Mouse (Mus musculus) embryonic facial prominence, embryonic 15.5 days (tissue): ENCODE data around the gene Clec2d. TPM values are rescaled to one million over a fixed set of nuclear protein-coding genes. Genes with fewer than 3 reads are reported as not detected.
A peak's percentile ranks its signal among the peaks of the same experiment; 100 is the strongest.

Source experiments
- ATAC-seq: fragments of 200-750 bp; cut with Nextera tagmentation; 2 replicates; pipeline ENCODE4 v1.8.0; 2017; ENCODE audit warnings: low read depth, moderate TSS enrichment; ENCODE audit not compliant: insufficient number of reproducible peaks, low FRiP score, low TSS enrichment
- H3K27ac ChIP-seq: fragments of 300-500 bp; sonication (generic); replicated peaks from 2 replicates; pipeline ENCODE4 v1.5.1; 2015; ENCODE audit warnings: mild to moderate bottlenecking, inconsistent platforms
- H3K27me3 ChIP-seq: fragments of 300-500 bp; sonication (generic); 2 replicates; pipeline ENCODE4 v1.6.1; 2015; ENCODE audit warnings: inconsistent platforms
- H3K36me3 ChIP-seq: fragments of 300-500 bp; sonication (generic); 2 replicates; pipeline ENCODE4 v1.6.1; 2015; ENCODE audit warnings: mild to moderate bottlenecking, inconsistent platforms
- H3K4me1 ChIP-seq: fragments of 300-500 bp; sonication (generic); 2 replicates; pipeline ENCODE4 v1.6.1; 2015; ENCODE audit warnings: inconsistent platforms
- H3K4me2 ChIP-seq: fragments of 300-500 bp; sonication (generic); replicated peaks from 2 replicates; pipeline ENCODE4 v1.6.1; 2015; ENCODE audit warnings: mild to moderate bottlenecking, inconsistent platforms
- H3K4me3 ChIP-seq: fragments of 300-500 bp; sonication (generic); replicated peaks from 2 replicates; pipeline ENCODE4 v1.5.1; 2015; ENCODE audit warnings: mild to moderate bottlenecking, inconsistent platforms
- H3K9ac ChIP-seq: fragments of 300-500 bp; sonication (generic); 2 replicates; pipeline ENCODE4 v1.6.1; 2015; ENCODE audit warnings: inconsistent platforms
- H3K9me3 ChIP-seq: fragments of 300-500 bp; sonication (generic); replicated peaks from 2 replicates; pipeline ENCODE4 v1.6.1; 2016; ENCODE audit warnings: inconsistent platforms
- WGBS: fragments of 180-500 bp; shearing (Covaris S2); methylation state at CpG from one replicate; pipeline ENCODE4 v1.1.7; 2015; 5-methylcytosine and 5-hydroxymethylcytosine counted together
- polyA plus RNA-seq: library from polyadenylated mRNA; unstranded; fragments of >200 nt; fragmentation: Nextera tagmentation; extraction: Ambion mirVana; gene quantifications from 2 replicates; pipeline ENCODE4 v1.2.1, GENCODE M21; 2015

The Clec2d gene
- polyA plus RNA-seq, 1 experiment from 2014 or later, result 0.80 TPM

- no peak overlapping the region for H3K4me3 ChIP-seq
- H3K27ac ChIP-seq, result peak overlapping the region; percentile 92
- ATAC-seq, result no peak
- WGBS, result 24% methylated on average over 3 of the region's 3 CpGs
- no peaks in the 10 kb centered on the region for H3K9me3 ChIP-seq
- H3K36me3 ChIP-seq, result no peaks in the 10 kb centered on the region
- no peak overlapping the region for H3K4me2 ChIP-seq
- peaks cover 13% of the 10 kb centered on the region; the same call in 1 of the 2 replicates for H3K4me1 ChIP-seq
- no peak overlapping the region for H3K9ac ChIP-seq
- no peaks in the 10 kb centered on the region for H3K27me3 ChIP-seq
These were observed 48.7 kb downstream of the Clec2d start for GRCm38 (mm10) chr6:129228935-129229773.

- Histone ChIP-seq H3K36me3 (no peaks in the 10 kb centered on the region), H3K4me1 (peaks cover 13% of the 10 kb centered on the region; the same call in 1 of the 2 replicates), H3K4me2 (no peak overlapping the region), H3K27me3 (no peaks in the 10 kb centered on the region), H3K27ac (peak overlapping the region; percentile 92), H3K4me3 (no peak overlapping the region), H3K9ac (no peak overlapping the region), H3K9me3 (no peaks in the 10 kb centered on the region)
- 39% methylated on average over 3 of the region's 3 CpGs for WGBS
- peak; percentile 86 for ATAC-seq
These were observed 49.6 kb downstream of the Clec2d start for GRCm38 (mm10) chr6:129229774-129230578.

- no peak for ATAC-seq
- no peaks in the 10 kb centered on the region for H3K36me3 ChIP-seq
- no peak overlapping the region; the same call in 1 of the 2 replicates for H3K27ac ChIP-seq
- H3K27me3 ChIP-seq, result no peaks in the 10 kb centered on the region
- H3K9ac ChIP-seq, result no peak overlapping the region
- WGBS, result 70% methylated on average over 5 of the region's 5 CpGs
- H3K4me3 ChIP-seq, result no peak overlapping the region
- no peaks in the 10 kb centered on the region for H3K9me3 ChIP-seq
- H3K4me2 ChIP-seq, result no peak overlapping the region
- peaks cover 13% of the 10 kb centered on the region; the same call in 1 of the 2 replicates for H3K4me1 ChIP-seq
These were observed 51.8 kb downstream of the Clec2d start for GRCm38 (mm10) chr6:129232005-129232841.

GRCm38 (mm10) chr6:129232842-129233205 lies 52.4 kb downstream of the Clec2d start:
- Histone ChIP-seq H3K4me3 (no peak overlapping the region), H3K9ac (no peak overlapping the region), H3K9me3 (no peaks in the 10 kb centered on the region), H3K4me1 (peaks cover 16% of the 10 kb centered on the region), H3K27me3 (no peaks in the 10 kb centered on the region), H3K36me3 (no peaks in the 10 kb centered on the region), H3K27ac (no peak overlapping the region), H3K4me2 (no peak overlapping the region)
- 63% methylated on average over 9 of the region's 9 CpGs for WGBS
- ATAC-seq, result no peak

GRCm38 (mm10) chr6:129233366-129233954 lies 53.0 kb downstream of the Clec2d start:
- no peak overlapping the region for H3K9ac ChIP-seq
- no peak overlapping the region for H3K4me3 ChIP-seq
- no peaks in the 10 kb centered on the region for H3K36me3 ChIP-seq
- no peaks in the 10 kb centered on the region for H3K9me3 ChIP-seq
- no peaks in the 10 kb centered on the region for H3K27me3 ChIP-seq
- H3K4me2 ChIP-seq, result no peak overlapping the region
- H3K4me1 ChIP-seq, result peaks cover 16% of the 10 kb centered on the region
- 0 out of 2 replicates have a peak overlapping the region, but pooled peaks have one; percentile 28 for H3K27ac ChIP-seq
- 82% methylated on average over 6 of the region's 6 CpGs for WGBS
- ATAC-seq, result no peak

GRCm38 (mm10) chr6:129233955-129234369 lies 53.5 kb downstream of the Clec2d start:
- no peaks in the 10 kb centered on the region for H3K9me3 ChIP-seq
- 0 out of 2 replicates have a peak overlapping the region, but pooled peaks have one; percentile 28 for H3K27ac ChIP-seq
- H3K4me3 ChIP-seq, result no peak overlapping the region
- H3K9ac ChIP-seq, result no peak overlapping the region
- ATAC-seq, result no peak
- 80% methylated on average over 15 of the region's 18 CpGs for WGBS
- peaks cover 13% of the 10 kb centered on the region for H3K4me1 ChIP-seq
- H3K4me2 ChIP-seq, result no peak overlapping the region
- H3K36me3 ChIP-seq, result no peaks in the 10 kb centered on the region
- no peaks in the 10 kb centered on the region for H3K27me3 ChIP-seq

GRCm38 (mm10) chr6:129234456-129235360 lies 54.3 kb downstream of the Clec2d start:
- no peaks in the 10 kb centered on the region for H3K36me3 ChIP-seq
- ATAC-seq, result no peak
- no peak overlapping the region for H3K4me2 ChIP-seq
- 76% methylated on average over 8 of the region's 8 CpGs for WGBS
- peaks cover 8% of the 10 kb centered on the region for H3K4me1 ChIP-seq
- H3K27ac ChIP-seq, result no peak overlapping the region
- H3K27me3 ChIP-seq, result no peaks in the 10 kb centered on the region
- H3K4me3 ChIP-seq, result no peak overlapping the region
- H3K9ac ChIP-seq, result no peak overlapping the region
- H3K9me3 ChIP-seq, result no peaks in the 10 kb centered on the region

GRCm38 (mm10) chr6:129235855-129236461 lies 55.5 kb downstream of the Clec2d start:
- Histone ChIP-seq H3K9ac (no peak overlapping the region), H3K4me3 (no peak overlapping the region), H3K4me2 (no peak overlapping the region), H3K9me3 (no peaks in the 10 kb centered on the region), H3K4me1 (peaks cover 3% of the 10 kb centered on the region; the same call in 1 of the 2 replicates), H3K27ac (peak overlapping the region; percentile 75), H3K36me3 (no peaks in the 10 kb centered on the region), H3K27me3 (no peaks in the 10 kb centered on the region)
- WGBS, result 56% methylated on average over 5 of the region's 5 CpGs
- 0 out of 2 replicates have a peak, but pooled peaks have one; percentile 43 for ATAC-seq
